Mouse (Mus musculus) olfactory bulb, adult 2 months (tissue): Measurements from ENCODE around the gene Hist2h3c2. TPM values are rescaled to one million over a fixed set of nuclear protein-coding genes. Genes with fewer than 3 reads are reported as not detected.
"Not testable (repeated sequence)": the region's sequence is repeated elsewhere in the genome, so short reads cannot be mapped to it uniquely, and the experiment has no call there.

ENCODE experiments used
- H3K27ac ChIP-seq: fragments of 200-500 bp; 2 replicates; pipeline ENCODE4 v1.5.1; 2012; ENCODE audit warnings: low read depth, low read length; ENCODE audit not compliant: insufficient read depth
- H3K4me1 ChIP-seq: fragments of 200-500 bp; 2 replicates; pipeline ENCODE4 v1.6.1; 2012; ENCODE audit warnings: low read length; ENCODE audit not compliant: control insufficient read depth, insufficient read depth
- H3K4me3 ChIP-seq: fragments of 200-500 bp; 2 replicates; pipeline ENCODE4 v1.5.1; 2012; ENCODE audit warnings: mild to moderate bottlenecking, low read depth, low read length, moderate library complexity; ENCODE audit not compliant: insufficient read depth
- CTCF ChIP-seq: fragments of 200-500 bp; IDR thresholded peaks from 2 replicates; pipeline ENCODE4 v1.5.1; 2012; ENCODE audit warnings: low read depth, mild to moderate bottlenecking, low read length, moderate library complexity; ENCODE audit not compliant: insufficient read depth
- POLR2A ChIP-seq: fragments of 200-500 bp; IDR thresholded peaks from 2 replicates; pipeline ENCODE4 v1.6.1; 2012; ENCODE audit warnings: mild to moderate bottlenecking, low read depth, low read length, moderate library complexity; ENCODE audit not compliant: insufficient read depth
- WGBS: fragments of 180-500 bp; shearing (Covaris S2); methylation state at CpG from one replicate; pipeline ENCODE4 v1.1.7; 2018; 5-methylcytosine and 5-hydroxymethylcytosine counted together
- polyA plus RNA-seq: library from polyadenylated mRNA; stranded (reverse); fragments of >200 nt; gene quantifications from 2 replicates; pipeline ENCODE4 v1.2.4, GENCODE M21; 2012; ENCODE audit warnings: low replicate concordance; ENCODE audit not compliant: missing spikeins, insufficient read depth, insufficient read length

Hist2h3c2 gene
- polyA plus RNA-seq, 1 experiment, result not detected

DNA sequence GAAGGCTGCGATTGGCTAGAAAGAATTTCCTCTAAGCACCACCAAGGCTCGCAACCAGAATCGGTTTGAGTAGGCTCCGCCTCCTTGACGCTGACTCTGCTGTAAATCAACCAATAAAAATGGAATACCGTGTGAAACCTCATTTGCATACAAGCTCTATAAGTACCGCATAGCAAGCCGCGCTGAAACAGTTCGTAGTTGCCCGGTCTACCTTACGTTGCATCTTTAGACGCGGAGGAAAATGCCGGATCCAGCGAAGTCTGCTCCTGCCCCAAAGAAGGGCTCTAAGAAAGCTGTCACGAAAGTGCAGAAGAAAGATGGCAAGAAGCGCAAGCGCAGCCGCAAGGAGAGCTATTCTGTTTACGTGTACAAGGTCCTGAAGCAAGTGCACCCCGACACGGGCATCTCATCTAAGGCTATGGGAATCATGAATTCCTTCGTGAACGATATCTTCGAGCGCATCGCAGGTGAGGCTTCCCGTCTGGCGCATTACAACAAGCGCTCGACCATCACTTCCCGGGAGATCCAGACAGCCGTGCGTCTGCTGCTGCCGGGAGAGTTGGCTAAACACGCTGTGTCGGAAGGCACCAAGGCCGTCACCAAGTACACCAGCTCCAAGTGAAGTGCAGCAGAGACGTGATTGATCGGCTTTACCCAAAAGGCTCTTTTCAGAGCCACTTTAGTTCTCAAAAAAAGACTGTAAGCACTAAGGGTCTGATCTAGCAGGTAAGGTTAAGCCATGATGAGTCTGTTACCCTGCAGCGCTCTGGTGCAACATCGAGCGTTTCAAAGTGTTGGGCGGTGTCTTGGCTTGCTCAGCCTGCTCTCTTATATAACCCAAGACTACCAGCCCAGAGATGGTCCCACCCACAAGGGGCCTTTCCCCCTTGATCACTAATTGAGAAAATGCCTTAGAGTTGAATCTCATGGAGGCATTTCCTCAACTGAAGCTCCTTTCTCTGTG, 30.9 kb upstream of the Hist2h3c2 start, which contains the start of gene Hist2h2bb:
Hist2h2bb (plus strand) TSS at position 242 of the 964 bp plus-strand sequence.
- H3K4me1 ChIP-seq, result no peaks in the 10 kb centered on the region
- H3K27ac ChIP-seq, result peak within 1 kb of the TSS; percentile 98
- H3K4me3 ChIP-seq, result peak within 1 kb of the TSS; percentile 86
- WGBS, result under 1% methylated on average over 45 of the region's 45 CpGs
- no peak for TF ChIP-seq CTCF
- TF ChIP-seq POLR2A, result peak; percentile 99

DNA sequence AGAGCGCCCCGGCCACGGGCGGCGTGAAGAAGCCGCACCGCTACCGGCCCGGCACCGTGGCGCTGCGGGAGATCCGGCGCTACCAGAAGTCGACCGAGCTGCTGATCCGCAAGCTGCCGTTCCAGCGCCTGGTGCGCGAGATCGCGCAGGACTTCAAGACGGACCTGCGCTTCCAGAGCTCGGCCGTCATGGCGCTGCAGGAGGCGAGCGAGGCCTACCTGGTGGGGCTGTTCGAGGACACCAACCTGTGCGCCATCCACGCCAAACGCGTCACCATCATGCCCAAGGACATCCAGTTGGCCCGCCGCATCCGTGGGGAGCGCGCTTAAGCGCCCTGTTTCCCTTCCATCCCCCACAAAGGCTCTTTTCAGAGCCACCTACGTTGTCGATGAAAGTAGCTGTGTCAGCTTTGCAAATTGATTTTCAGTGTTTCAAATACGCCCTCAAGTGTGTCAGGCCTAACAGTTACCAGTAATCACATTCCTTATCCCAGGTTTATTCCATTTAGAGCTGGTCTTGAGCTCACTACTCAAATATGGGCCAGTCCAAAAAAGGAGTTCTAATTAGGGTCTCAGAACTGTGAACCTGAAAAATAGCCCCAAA, 29.9 kb upstream of the Hist2h3c2 start:
- peak; percentile 49 for TF ChIP-seq POLR2A
- Histone ChIP-seq H3K4me3 (peak overlapping the region; percentile 51), H3K27ac (peak overlapping the region; percentile 98)
- 0% methylated on average over 14 of the region's 44 CpGs for WGBS
- H3K4me1 ChIP-seq, result not testable (repeated sequence)

DNA sequence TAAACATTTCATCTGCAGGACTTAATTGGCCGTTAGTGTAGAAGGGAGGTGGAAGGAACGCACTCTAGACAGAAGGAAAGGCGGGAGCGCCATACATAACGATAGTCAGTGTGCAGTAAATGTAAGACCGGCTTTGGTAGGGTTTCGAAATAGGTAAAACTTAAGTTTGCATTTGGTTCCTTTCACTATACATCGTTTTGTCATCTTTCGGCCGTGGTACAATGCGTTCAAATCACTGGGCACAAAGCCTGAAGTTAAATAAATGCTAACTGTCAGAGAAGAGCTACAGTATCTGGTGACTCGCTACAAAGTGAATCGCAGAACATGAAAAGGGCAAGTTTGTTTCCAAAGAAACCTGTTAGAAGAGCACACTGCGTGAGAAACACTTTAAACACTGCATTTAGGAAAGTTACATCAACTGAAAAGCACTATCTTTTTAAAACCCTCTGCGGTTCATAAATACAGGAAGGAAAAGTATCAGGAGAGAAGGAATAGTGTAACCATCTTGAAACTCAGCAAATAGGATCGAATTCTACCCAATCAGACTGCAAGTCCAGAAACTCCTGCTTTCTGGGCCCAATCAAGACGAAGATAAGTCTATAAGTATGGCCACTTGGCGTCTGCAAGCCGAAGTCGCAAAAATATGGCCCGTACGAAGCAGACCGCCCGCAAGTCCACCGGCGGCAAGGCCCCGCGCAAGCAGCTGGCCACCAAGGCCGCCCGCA, 29.3 kb upstream of the Hist2h3c2 start, which contains the start of gene Hist2h3b:
Hist2h3b (plus strand) TSS at position 604 of the 725 bp plus-strand sequence.
- Histone ChIP-seq H3K27ac (peak within 1 kb of the TSS; percentile 98), H3K4me3 (peak within 1 kb of the TSS; percentile 86), H3K4me1 (peaks cover 3% of the 10 kb centered on the region; the same call in 1 of the 2 replicates)
- WGBS, result 5% methylated on average over 30 of the region's 30 CpGs
- peak; percentile 86 for TF ChIP-seq POLR2A
- TF ChIP-seq CTCF, result no peak

DNA sequence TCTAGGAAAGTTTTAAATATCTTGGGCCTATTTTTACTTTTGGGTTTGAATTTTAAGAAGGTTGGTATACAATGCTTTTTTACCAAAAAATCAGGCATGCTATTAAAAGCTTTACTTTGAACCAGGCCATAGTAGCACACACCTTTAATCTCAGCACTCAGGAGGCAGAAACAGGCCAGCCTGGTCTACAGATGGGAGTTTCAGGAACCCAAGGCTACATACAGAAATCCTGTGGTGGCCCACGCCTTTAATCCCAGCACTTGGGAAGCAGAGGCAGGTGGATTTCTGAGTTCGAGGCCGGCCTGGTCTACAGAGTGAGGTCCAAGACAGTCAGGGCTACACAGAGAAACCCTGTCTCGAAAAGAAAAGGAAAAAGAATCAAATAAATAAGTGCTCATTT, 28.6 kb upstream of the Hist2h3c2 start:
- 64% methylated on average over 4 of the region's 4 CpGs for WGBS
- H3K27ac ChIP-seq, result peak overlapping the region; percentile 41; the same call in 1 of the 2 replicates
- no peak overlapping the region for H3K4me3 ChIP-seq

DNA sequence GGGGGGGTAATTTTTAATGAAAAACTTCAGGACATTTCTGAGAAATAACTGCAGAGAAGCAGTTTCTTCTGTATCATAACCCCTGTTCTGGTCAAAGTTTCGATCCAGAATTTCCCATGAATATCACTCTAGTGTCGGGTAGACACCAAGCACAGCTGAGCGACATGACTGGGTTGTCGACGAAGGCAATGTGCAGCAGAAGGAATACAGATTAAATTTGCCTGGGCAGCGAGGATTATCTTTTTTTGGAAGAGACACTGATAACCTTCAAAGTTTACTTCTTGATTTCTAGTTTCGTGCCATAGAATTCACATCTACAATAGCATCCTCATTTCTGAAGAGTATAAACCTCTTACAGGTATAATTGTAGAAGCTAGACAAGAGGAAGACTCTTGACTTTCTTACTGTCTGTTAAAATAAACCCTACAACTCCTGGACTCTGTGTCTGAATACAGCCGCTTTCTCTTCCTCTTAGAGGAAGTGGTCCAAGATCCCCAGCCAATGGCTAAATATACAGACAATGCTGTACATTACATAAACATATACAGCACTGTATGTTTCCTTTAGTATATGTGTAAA, 27.3 kb upstream of the Hist2h3c2 start:
- TF ChIP-seq CTCF, result no peak
- WGBS, result 93% methylated on average over 8 of the region's 8 CpGs
- H3K4me3 ChIP-seq, result no peak overlapping the region
- H3K27ac ChIP-seq, result no peak overlapping the region
- H3K4me1 ChIP-seq, result peaks cover 5% of the 10 kb centered on the region

More for the DNA sequence above, 28.6 kb upstream of the Hist2h3c2 start:
- TF ChIP-seq POLR2A, result no peak
- no peak for TF ChIP-seq CTCF
- peaks cover 3% of the 10 kb centered on the region; the same call in 1 of the 2 replicates for H3K4me1 ChIP-seq

DNA sequence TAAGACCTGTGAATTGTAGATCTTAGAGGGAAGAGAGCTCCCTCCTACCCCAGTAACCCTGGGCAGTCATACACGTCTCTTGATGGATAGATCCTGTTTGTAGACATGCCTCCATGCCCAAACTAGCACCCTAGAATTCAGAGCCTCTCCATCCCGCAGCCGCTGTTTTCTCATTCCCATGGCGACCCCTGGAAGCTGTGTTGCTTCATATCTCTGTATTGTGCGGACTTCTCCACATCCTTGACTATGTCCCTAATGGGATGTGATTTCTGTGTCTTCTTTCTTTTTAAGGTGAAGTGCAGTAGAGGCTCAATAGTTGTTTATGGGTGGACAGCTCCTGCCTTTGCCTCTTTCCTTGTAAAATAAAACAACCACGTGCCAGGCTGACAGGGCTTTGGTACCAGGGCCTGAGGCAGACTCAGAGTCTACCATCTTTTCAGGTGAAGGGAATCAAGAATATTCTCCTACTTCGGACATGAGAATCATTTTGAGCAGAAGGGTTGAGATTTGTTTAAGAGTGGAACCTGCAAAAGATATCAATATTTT, 25.6 kb upstream of the Hist2h3c2 start:
- TF ChIP-seq POLR2A (no peak), CTCF (no peak)
- Histone ChIP-seq H3K27ac (peak overlapping the region; percentile 97), H3K4me3 (no peak overlapping the region), H3K4me1 (peaks cover 5% of the 10 kb centered on the region)
- 54% methylated on average over 7 of the region's 7 CpGs for WGBS

DNA sequence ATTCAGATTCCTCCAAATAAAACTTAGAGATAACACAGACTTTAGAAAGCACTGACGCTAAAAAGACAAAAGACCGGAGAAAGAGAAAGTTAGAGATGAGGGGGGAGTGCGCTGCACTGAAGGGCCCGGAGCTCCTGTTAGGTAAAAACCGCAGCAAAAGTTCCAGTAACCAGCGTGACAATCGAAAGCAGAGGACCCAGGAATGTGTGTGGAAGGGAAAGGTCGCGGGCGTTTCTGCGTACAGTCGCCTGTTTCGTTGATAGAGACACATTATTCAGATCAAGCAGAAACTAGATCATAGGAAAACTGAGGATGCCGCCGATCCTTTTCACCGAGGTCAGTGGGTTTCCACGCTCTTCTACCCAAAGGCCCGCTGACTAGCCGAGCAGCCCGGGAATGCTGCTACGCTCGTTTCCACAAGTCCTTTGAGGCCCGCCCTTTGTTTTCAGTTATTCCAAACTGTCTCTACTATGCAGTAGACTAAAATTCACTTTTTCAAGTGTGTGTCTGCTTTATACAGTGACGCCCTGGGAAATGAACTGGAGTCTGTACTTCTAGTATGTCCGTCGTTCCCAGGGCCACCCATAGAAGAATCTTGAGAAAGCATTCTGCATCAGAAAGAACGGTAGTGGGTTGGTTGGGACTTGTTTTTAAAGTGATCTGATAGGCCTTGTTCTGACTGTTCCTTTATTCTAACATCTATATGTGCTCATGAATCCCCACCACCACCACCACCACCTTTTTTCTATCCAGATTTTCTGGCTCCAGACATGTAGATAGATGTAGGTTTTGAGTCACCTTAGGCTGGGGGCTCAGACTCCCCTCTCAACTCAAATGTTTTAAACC, 24.9 kb upstream of the Hist2h3c2 start:
- TF ChIP-seq CTCF (peak; percentile 14), POLR2A (no peak)
- WGBS, result under 1% methylated on average over 27 of the region's 27 CpGs
- Histone ChIP-seq H3K4me3 (peak overlapping the region; percentile 57), H3K27ac (peak overlapping the region; percentile 97), H3K4me1 (peaks cover 5% of the 10 kb centered on the region)
